Mouse (Mus musculus) adrenal gland, adult (tissue): ENCODE results near the gene Donson.
A peak's percentile ranks its signal among the peaks of the same experiment; 100 is the strongest.
"Not testable (repeated sequence)": the region's sequence is repeated elsewhere in the genome, so short reads cannot be mapped to it uniquely, and the experiment has no call there.

Source experiments
- DNase-seq, 2 experiments: peaks; one replicate each; pipeline ENCODE4 v3.0.0; 2022 to 2023; ENCODE audit warnings: low spot score in 1 of 2; ENCODE audit not compliant: inconsistent age in 2 of 2

Donson gene

GRCm38 (mm10) chr16:91645420-91645819 lies 43.1 kb downstream of the Donson start:
- not testable (repeated sequence) for DNase-seq

GRCm38 (mm10) chr16:91644901-91645300 lies 43.7 kb downstream of the Donson start:
- no peak for DNase-seq

- no peak for DNase-seq
Observed at GRCm38 (mm10) chr16:91640171-91640570, 48.4 kb downstream of the Donson start.

GRCm38 (mm10) chr16:91639636-91640035 lies 48.9 kb downstream of the Donson start:
- no peak for DNase-seq

GRCm38 (mm10) chr16:91639161-91639560 lies 49.4 kb downstream of the Donson start:
- DNase-seq, result peak; percentile 80

- DNase-seq, result no peak
Observed at GRCm38 (mm10) chr16:91633641-91634040, 54.9 kb downstream of the Donson start.

GRCm38 (mm10) chr16:91632940-91633339 lies 55.6 kb downstream of the Donson start:
- DNase-seq, result no peak

GRCm38 (mm10) chr16:91632439-91632838 lies 56.1 kb downstream of the Donson start:
- DNase-seq, result peak; percentile 74 to 86

GRCm38 (mm10) chr16:91630584-91630983 lies 58.0 kb downstream of the Donson start:
- peak in 1 of 2 experiments; percentile 43 for DNase-seq

- DNase-seq, result no peak
Observed at GRCm38 (mm10) chr16:91629749-91630148, 58.8 kb downstream of the Donson start.

- DNase-seq, result no peak
Observed at GRCm38 (mm10) chr16:91628673-91629072, 59.9 kb downstream of the Donson start.

- no peak for DNase-seq
Observed at GRCm38 (mm10) chr16:91627831-91628230, 60.7 kb downstream of the Donson start.
